Mouse (Mus musculus) skeletal muscle tissue, adult 2 months (tissue): ENCODE results near the gene Snta1.
A peak's percentile ranks its signal among the peaks of the same experiment; 100 is the strongest.

ENCODE experiments used
- DNase-seq: peaks from one replicate; pipeline ENCODE4 v3.0.0-alpha.2; 2012; ENCODE audit warnings: low read depth, low spot score

Gene Snta1

DNA sequence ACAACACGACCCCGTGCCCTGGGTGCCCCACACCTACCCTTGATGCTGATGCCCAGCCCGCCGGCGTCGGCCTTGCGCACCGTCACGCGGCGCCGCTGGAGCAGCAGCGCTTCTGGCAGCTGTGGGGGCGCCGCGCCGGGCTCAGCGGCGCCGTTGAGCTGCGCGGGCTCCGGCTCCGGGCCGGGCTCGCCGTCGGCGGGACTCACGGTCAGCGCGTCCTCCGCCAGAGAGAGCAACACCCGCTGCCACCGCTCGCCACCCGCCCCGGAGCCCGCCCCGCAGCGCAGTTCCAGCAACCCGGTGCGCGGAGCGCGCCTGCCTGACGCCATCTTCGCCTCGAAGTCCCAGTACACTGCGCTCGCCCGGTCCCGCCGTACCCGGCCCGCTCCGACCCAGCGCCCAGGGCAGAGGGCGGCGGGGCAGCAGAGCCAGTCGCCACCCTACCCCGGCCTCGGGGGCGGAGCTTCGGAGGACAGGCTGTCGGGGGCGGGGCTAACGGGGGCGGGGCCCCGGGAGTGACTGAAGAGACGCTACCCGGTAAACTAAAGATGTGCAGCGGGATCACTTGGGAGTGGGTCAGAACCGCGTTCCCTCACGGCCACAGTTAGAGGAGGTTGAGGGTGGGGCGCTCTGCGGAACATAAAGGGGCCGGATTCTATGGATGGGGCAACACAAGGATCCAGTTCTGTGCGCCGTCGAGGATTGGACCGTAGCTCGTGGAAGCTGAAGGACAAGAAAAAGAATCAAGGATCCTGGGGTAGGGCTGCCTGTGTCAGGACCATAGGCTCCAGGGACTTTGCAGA lies at the start of gene Snta1:
Gene Snta1 (minus strand): TSS at position 457 of the 803 bp plus-strand sequence.
- DNase-seq, result peak; percentile 86

DNA sequence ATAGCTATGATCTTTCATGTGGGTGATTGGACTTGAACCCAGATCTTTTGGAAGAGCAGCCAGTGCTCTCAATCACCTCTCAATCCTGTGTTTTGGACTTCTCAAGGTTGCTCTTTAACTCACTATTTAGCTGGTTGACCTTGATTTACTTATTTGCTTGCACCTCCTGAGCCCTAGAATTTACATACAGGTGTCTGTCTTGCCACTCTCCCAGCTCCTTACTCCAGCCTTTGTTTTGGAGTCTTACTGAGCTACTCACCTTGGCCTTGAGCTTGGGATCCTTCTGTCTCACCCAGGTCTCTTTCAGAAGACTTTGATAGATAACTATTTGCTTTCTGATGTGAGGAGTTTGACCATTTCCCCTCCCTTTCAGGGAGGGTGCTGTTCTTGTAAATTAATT lies 48.7 kb upstream of the Snta1 start:
- no peak for DNase-seq

- DNase-seq, result peak; percentile 83
These were observed 47.9 kb upstream of the Snta1 start for GRCm38 (mm10) chr2:154455776-154456175.

GRCm38 (mm10) chr2:154454605-154455004 lies 46.7 kb upstream of the Snta1 start:
- no peak for DNase-seq

- DNase-seq, result no peak
These were observed 46.2 kb upstream of the Snta1 start for GRCm38 (mm10) chr2:154454099-154454498.

GRCm38 (mm10) chr2:154452951-154453350 lies 45.1 kb upstream of the Snta1 start:
- no peak for DNase-seq

GRCm38 (mm10) chr2:154448633-154449032 lies 40.7 kb upstream of the Snta1 start:
- DNase-seq, result no peak

- no peak for DNase-seq
These were observed 39.9 kb upstream of the Snta1 start for GRCm38 (mm10) chr2:154447821-154448220.

DNA sequence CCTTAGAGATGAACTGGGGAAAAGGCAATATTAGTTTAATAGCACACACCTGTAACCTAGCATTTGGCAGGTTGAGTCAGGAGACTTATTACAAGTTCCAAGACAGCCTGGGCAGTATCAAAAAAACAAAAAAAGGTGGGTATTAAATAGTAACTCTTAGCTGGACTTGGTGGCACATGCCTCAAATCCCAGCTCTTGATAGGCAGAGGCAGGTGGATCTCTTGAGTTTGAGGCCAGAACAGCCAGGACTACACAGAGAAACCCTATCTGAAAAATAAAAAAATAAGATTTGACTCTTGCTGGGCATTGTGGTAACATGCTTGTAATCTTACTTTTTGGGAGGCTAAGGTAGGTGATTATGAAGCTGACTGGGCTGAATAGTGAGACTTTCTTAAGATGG lies 32.6 kb upstream of the Snta1 start:
- DNase-seq, result no peak

DNA sequence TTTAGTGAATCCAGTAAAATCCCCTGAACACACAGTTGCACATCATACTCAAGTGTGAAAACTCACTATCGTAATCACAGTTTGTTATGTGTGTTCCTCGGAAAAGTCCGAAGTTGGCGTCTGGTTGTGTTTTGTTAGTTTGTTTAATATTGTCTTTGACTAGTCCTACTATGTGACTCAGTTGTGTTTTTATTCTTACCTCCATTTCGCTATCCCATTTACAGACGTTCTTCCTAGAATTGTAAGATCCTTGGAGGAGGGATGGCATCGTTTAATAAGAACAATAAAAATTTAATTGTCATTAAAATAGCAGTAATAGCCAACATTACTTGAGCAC lies 29.3 kb upstream of the Snta1 start:
- DNase-seq, result no peak

GRCm38 (mm10) chr2:154436458-154437190 lies 28.7 kb upstream of the Snta1 start, which contains the start of gene Cbfa2t2:
TSS of gene Cbfa2t2 (plus strand) at chr2:154436481.
- DNase-seq, result no peak

GRCm38 (mm10) chr2:154436076-154436457 lies 28.2 kb upstream of the Snta1 start:
- peak; percentile 97 for DNase-seq

DNA sequence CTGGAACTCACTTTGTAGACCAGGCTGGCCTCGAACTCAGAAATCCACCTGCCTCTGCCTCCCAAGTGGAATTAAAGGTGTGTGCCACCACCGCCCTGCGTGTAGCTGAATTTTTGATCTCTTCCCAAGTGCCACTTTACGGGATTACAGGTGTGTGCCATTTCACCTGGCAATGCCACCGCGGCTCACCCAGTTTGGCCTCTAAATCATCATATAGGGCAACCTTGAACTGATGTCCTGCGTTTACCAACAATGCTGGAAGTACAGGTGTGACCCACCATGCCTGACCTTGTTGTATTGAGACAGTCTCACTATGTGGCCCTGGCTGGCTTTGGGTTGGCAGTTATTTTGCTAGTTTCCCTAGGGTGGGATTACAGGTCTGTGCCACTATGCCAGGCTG lies 26.8 kb upstream of the Snta1 start:
- DNase-seq, result no peak

DNA sequence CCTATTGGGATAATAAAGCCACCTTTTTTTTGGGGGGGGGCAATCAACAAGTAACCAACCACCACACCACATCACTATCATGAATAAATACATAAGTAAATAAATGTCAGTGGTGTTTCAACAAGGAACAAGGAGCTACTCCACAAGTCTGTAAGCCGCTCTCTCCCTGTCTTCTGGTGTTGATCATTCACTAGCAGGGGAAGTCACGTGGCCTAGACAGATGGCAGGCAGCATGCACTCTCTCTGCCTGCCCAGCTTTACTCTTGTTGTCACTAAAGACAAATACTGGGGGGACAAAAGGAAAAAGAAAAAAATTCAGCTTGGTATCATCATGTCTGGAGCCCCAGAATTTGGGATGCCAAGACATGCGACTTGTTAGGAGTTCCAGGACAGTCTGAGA lies 25.5 kb upstream of the Snta1 start:
- no peak for DNase-seq

GRCm38 (mm10) chr2:154432696-154433095 lies 24.8 kb upstream of the Snta1 start:
- no peak for DNase-seq

DNA sequence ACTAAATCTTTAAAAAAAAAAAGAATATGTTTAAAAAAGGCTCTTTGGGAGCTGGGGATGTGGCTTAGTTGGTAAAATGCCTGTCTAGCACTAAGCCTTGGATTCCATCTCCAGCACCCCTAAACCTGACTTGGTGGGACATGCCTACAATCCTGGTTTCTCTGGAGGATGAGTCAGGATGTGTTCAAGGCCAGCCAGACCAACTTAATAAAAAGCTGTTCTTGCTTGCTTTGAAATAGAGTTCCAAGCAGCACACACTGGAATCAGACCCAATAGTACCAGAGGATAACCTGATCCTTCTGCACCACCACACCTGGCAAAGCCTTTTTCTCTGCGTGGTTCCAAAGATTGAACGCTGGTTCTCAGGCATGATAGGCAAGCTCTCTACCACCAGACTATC lies 22.7 kb upstream of the Snta1 start:
- DNase-seq, result no peak

- DNase-seq, result no peak
These were observed 20.0 kb upstream of the Snta1 start for GRCm38 (mm10) chr2:154427853-154428360.

DNA sequence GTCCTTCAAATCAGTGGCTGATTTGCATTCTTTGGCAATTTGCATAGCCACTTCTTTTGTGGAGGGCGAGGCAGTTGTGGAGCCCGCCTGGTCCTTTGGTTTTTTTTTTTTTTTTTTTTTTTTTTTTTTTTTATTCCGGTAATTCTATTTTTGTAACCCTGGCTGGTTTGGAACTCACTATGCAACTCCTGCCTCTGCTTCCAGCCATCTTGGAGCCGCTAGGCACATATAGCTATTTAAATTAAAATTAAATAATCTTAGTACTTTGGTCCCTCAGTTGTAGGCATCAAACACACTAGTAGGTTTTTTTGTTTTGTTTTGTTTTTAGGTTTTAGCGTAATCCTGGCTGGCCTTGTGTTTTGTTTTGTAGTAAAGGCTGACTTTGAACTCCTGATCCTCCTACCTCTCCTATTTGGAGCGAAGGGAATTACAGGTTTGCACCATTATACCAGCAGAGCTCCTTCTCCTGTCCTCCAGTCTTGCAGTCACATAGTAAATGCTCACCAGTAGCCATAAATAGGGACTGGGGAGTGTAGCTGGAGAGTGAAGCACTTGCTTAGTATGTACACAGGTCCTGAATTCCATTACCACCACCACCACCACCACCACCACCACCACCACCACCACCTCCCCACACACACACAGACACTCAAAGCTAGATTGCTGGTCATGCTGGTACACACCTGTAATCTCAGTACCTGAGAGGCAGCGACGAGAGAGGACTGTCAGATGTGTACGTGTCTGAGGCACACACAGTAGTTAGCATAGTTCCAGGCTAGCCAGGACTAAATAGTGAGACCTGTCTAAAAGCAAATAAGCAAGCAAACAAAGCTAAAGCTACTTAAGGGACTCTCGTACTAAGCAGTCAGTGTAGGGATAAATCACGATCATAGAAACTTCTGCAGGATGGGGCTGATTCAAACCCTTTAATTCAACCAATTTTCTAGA lies 19.3 kb upstream of the Snta1 start:
- DNase-seq, result no peak

DNA sequence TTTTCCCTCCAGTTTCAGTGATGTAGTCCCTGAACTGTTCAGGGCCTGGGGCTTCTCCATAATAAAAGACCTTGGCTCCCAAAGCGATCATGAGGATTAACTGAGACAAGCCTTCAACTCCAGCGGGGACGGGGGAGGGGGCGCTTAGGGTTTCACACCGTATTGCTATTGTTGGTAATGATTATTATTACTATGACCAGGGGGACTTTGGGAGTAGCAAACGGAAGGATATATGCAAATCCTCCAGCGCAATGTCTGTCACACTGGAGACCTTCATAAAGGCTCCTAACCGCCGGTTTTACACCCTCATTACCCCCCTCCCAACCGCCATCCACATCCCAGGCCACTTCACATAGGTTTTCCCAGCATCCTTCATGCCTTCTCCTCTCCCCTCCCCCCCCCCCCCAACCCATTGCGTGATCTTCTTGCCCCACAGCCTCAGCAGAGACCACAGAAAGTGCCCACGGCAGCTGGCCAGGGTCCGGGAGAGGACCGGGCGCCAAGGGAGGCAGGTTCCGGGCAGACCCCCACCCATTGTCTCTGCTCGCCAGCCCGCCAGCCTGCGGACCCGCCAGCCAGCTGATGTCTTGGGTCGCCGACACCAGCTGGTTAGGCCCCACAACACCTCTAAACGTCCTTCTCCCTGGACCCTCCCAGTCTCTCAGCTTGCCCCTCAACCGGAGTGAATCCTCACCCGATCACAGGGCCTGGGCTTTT lies 18.4 kb upstream of the Snta1 start:
- DNase-seq, result no peak

- DNase-seq, result no peak
These were observed 17.6 kb upstream of the Snta1 start for GRCm38 (mm10) chr2:154425522-154425921.

- no peak for DNase-seq
These were observed 15.6 kb upstream of the Snta1 start for GRCm38 (mm10) chr2:154423548-154423947.
